Mouse (Mus musculus) left cerebral cortex, postnatal 14 days (tissue): Measurements from ENCODE around the gene Bcl7b. TPM values are rescaled to one million over a fixed set of nuclear protein-coding genes. Genes with fewer than 3 reads are reported as not detected.
A peak's percentile ranks its signal among the peaks of the same experiment; 100 is the strongest.

ENCODE experiments used
- DNase-seq, 2 experiments: peaks; one replicate each; pipeline ENCODE4 v3.0.0; 2021 to 2022; ENCODE audit warnings: low spot score in 2 of 2, mixed read lengths in 1 of 2
- intact Hi-C: fragments of 180-260 bp; cut with DNase I; formaldehyde crosslinking; loops from one replicate; pipeline ENCODE4 v1.15.1; 2025
- long read RNA-seq, 2 experiments: library from polyadenylated mRNA; stranded (forward); transcript quantifications; one replicate each; pipeline ENCODE4 v2.0.0; 2021
- total RNA-seq, 2 experiments: library from RNA; stranded (reverse); gene quantifications; 2 replicates each; pipeline ENCODE4 v1.2.3; 2021

Bcl7b gene
- 10 to 100 TPM; 41.5 to 44.9 TPM for total RNA-seq
- long read RNA-seq, experiment 1, transcript Bcl7b-201 (6 exons, 1,758 nt), result major isoform, 62 of 74 reads
- long read RNA-seq, experiment 1, partial matches to known transcripts, result 0 of 74 reads
- long read RNA-seq, experiment 1, other reads (novel, unspliced or antisense), result 10 of 74 reads
- long read RNA-seq, experiment 2, transcript Bcl7b-201 (6 exons, 1,758 nt), result major isoform, 63 of 80 reads
- long read RNA-seq, experiment 2, partial matches to known transcripts, result 0 of 80 reads
- long read RNA-seq, experiment 2, other reads (novel, unspliced or antisense), result 15 of 80 reads

DNA sequence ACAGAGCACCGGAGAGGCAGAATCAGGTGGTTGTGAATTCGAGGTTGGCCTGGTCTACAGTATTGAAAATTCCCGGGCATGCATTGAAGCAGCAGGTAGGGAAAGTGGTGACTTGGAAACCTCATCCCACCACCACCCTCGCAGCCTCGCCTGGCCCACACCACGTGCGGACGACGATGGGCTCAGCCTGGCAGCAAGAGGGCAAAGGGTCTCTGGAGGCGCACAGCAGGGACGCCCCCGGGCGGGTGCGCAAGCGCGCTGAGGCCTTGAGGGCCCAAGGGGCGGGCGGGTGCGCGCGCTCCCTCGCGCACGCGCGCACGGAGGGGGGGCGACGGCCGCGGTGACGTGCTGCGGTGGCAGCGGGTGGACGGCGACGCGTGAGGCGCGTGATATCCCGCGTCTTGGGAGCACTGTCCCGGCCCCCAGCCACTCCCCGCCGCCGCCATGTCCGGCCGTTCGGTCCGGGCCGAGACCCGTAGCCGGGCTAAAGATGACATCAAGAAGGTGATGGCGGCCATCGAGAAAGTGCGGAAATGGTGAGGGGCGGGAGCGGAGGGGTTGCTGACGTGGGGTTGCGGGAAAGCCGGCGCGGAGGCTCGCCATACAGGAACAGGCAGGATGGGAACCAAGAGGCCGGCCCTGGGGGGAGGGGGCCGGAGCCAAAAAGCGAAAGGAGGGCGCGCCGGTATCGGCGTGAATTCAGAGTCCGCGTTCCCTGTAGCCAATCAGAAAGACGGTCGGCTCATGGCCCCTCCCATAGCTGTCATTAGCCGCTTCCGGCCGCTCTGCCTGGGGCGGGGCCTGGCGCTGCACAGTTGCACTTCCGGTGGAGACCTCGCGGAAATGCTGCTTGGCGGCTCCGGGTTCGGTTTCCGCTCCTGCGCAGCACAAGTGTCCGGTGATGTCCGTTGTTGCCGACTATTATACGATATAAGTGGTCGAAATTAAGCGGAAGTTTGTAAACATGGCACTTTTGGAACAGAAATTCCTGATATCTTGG lies at the start of gene Bcl7b:
TSS of gene Bcl7b (plus strand) at position 221 of the 1,000 bp plus-strand sequence.
- intact Hi-C loops, result loop anchor here (2.0 kb wide), 1 partner anchor 18 kb away; the partner anchor contains the start of gene Baz1b
- DNase-seq, result peak; percentile 97 to 98

DNA sequence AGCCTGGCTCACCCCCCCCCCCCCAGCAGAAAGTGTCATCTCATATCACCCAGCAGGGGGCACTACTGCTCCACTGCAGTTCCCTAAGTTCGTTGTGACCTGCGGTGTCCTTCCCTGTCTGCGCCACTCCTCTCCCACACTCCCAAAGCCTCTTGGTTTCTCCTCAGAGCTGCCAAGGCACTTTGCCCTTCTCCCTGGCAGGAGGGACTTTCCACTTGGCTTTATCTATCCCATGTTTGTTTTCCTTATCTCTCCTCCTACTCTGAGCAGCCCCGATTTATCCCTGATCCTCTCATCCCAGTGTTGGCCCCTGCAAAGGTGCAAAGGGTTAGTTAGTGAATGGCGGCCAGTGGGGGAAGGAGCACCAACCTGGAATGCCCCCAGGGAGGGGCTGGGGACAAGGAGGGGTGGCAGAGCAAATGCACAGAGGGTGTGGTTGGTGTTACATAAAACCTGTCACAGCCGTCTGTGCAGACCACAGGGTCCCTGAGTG lies 49.4 kb upstream of the Bcl7b start:
- intact Hi-C loops, result loop anchor here (2.0 kb wide), 1 partner anchor 72 kb away; no protein-coding TSS in a partner anchor
- peak; percentile 47 to 49 for DNase-seq

- intact Hi-C loops, result no loop called here
- no peak for DNase-seq
Measured at GRCm38 (mm10) chr5:135120753-135121152, 47.3 kb upstream of the Bcl7b start.

DNA sequence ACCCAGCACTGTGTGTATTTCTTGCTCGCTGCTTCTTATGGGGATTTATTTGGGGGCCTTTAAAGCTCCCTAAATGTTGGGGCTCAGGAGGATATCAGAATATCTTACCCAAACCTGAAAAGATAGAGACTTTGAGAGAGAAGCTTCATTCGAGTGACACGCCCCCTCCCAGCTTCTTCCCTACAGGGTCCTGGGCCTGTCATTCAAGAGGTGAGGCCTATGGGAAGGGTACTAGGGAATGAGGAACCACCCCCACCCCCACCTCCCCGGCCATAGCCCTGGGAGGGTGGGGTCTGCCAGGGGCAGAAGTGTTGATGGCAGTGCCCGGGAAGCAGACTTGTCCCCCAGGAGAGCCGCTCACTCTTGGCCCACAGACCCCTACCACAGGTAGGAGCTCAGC lies 42.0 kb upstream of the Bcl7b start:
- peak in 1 of 2 experiments; percentile 34 for DNase-seq
- intact Hi-C loops, result no loop called here

- DNase-seq, result no peak
- intact Hi-C loops, result no loop called here
Measured at GRCm38 (mm10) chr5:135127669-135128068, 40.4 kb upstream of the Bcl7b start.

DNA sequence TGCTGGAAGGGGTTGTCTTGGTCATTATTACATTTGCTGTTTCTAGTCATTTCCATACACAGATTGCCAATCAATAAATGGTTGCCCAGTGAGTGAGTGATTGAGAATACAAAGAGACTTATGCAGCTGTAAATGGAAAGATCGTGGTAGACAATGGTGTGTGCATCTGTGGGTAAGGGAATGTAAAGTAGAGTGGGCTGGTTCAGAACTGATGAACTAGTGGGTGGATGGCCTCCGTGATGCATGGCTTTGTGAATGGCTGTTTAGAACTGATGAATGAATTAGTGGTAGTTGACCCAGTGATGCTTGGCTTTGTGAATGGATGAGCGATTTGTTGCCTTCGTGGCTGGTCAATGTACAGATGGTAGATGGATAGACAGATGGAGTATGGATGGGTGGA lies 38.3 kb upstream of the Bcl7b start:
- intact Hi-C loops, result no loop called here

GRCm38 (mm10) chr5:135133736-135134405 lies 34.2 kb upstream of the Bcl7b start:
- intact Hi-C loops, result no loop called here
- DNase-seq, result peak in 1 of 2 experiments; percentile 20

More for the DNA sequence above, 38.3 kb upstream of the Bcl7b start:
- DNase-seq, result no peak

- intact Hi-C loops, result no loop called here
- peak in 1 of 2 experiments; percentile 11 for DNase-seq
Measured at GRCm38 (mm10) chr5:135134534-135134933, 33.5 kb upstream of the Bcl7b start.

- intact Hi-C loops, result no loop called here
- no peak for DNase-seq
Measured at GRCm38 (mm10) chr5:135139881-135140280, 28.2 kb upstream of the Bcl7b start.

- intact Hi-C loops, result no loop called here
- DNase-seq, result no peak
Measured at GRCm38 (mm10) chr5:135144469-135144868, 23.6 kb upstream of the Bcl7b start.

GRCm38 (mm10) chr5:135145532-135145931 lies 22.6 kb upstream of the Bcl7b start:
- intact Hi-C loops, result no loop called here
- no peak for DNase-seq

GRCm38 (mm10) chr5:135145955-135146354 lies 22.1 kb upstream of the Bcl7b start:
- intact Hi-C loops, result no loop called here
- no peak for DNase-seq

DNA sequence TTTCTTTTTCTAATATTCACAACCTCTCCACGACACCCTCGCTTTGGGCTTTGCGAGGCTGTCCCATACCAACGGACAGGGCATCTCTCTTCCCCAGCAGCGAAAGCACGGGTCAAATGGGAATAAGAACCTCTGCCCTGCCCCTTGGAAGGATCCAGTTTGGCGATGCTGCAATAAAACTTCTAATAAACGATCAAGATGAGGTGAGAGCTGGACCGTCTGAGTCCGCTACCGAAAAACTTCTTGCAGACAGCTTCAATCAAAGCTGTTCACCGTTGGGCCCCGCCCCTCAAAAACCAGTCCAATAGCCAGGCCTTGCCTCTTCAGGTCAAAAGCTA lies 19.4 kb upstream of the Bcl7b start:
- DNase-seq, result no peak
- intact Hi-C loops, result loop anchor here (2.0 kb wide), 1 partner anchor 38 kb away; the partner anchor contains the start of gene Baz1b

DNA sequence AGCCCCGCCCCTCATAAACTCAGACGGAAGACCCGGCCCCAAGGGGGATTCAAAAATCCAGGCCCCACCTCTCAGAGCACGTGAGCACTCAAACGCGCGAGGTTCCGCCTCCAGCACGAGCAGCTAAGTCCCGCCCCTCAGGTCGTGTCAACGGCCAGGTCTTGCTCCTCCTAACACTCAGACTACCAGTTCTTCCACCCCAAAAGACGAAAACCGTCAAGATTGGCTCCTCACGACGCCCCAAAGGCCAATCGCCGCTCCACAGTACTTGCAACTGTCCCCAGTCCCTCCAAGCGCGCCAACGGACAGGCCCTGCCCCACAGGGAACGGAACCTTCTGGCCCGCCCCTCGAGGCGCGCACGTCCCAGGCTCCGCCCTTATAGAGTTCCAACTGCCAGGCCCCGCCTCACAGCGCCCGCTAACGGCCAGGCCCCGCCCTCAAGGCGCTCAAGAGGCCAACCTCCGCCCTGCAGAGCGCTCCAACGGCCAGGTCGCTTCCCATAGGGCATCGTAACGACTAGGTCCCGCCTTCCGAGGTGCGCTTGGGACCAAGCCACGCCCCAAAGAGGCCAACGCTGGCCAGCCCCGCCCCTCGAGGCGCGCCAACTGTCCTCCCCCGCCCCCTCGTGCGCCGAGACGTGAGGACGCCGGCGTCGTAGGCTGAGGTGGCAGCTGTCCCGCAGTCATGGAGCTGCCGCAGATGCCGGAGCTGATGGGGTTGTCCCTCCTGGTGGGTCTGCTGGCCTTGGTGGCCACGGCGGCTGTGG lies 18.8 kb upstream of the Bcl7b start, which contains the start of gene Tbl2:
TSS of gene Tbl2 (plus strand) at position 605 of the 767 bp plus-strand sequence.
- intact Hi-C loops, result loop anchor here (2.0 kb wide), 1 partner anchor 38 kb away; the partner anchor contains the start of gene Baz1b
- DNase-seq, result peak; percentile 97 to 98

- DNase-seq, result no peak
- intact Hi-C loops, result loop anchor here (2.0 kb wide), 1 partner anchor 37 kb away; the partner anchor contains the start of gene Baz1b
Measured at GRCm38 (mm10) chr5:135149820-135150178, 18.3 kb upstream of the Bcl7b start.

- no peak for DNase-seq
- intact Hi-C loops, result no loop called here
Measured at GRCm38 (mm10) chr5:135156496-135156895, 11.6 kb upstream of the Bcl7b start.

DNA sequence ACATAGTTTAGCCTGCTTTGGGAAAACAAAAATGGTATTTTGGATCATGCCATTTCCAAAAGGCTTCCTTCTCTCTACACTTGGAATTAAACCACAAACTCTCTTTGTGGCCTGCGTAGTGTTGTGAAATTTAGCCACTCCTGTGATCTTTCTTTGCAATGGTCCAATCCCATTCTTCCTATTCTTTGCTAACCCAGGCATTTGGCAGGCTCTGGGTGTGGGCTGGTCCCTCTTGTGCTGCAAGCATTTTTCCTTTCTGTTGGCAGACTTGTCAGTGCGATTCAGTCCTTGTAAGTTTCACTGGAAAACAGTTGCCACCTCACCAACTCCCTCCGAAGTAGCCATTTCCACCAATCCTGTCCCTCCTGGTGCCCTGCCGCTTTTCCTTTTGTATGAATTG lies 6.9 kb upstream of the Bcl7b start:
- DNase-seq, result peak; percentile 29 to 67

GRCm38 (mm10) chr5:135161650-135162049 lies 6.4 kb upstream of the Bcl7b start:
- intact Hi-C loops, result no loop called here
- DNase-seq, result no peak

More for the DNA sequence above, 6.9 kb upstream of the Bcl7b start:
- intact Hi-C loops, result no loop called here

DNA sequence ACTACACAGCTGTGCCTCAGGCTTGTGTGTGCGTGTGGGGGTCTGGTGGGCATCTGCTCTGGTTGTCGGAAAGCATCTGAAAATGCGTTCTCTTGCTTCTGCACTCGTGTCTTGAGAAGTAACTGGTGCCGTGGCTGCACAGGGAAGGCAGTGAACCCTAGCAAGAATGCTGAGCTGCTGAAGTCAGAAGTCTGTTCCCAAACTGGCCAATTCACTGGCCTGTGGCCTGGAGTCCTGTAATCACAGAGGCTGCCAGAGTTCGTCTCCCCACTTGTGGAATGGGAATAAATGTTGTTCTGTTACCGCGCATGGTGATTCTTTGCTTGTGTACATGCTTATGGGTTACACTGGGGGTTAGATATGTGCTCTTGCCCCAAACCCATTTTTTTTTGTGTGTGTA lies 5.7 kb upstream of the Bcl7b start:
- DNase-seq, result no peak

More for the DNA sequence above, 5.7 kb upstream of the Bcl7b start:
- intact Hi-C loops, result no loop called here
